Mouse (Mus musculus) ES-E14 (cell line): ENCODE results near the gene Dap.

Experiments
- CHD2 ChIP-seq: IDR thresholded peaks from 2 replicates; pipeline ENCODE4 v1.6.1; 2014; ENCODE audit warnings: mild to moderate bottlenecking, low read depth, low read length, inconsistent platforms
- HCFC1 ChIP-seq: IDR thresholded peaks from 2 replicates; pipeline ENCODE4 v1.6.1; 2012; ENCODE audit warnings: low read length, inconsistent platforms, borderline replicate concordance; ENCODE audit not compliant: insufficient read depth
- MAFK ChIP-seq: IDR thresholded peaks from 2 replicates; pipeline ENCODE4 v1.6.1; 2014; ENCODE audit warnings: mild to moderate bottlenecking, low read depth, low read length, inconsistent platforms; ENCODE audit not compliant: insufficient read depth
- ZC3H11A ChIP-seq: IDR thresholded peaks from 2 replicates; pipeline ENCODE4 v1.6.1; 2012; ENCODE audit warnings: low read depth, mild to moderate bottlenecking, inconsistent platforms, low read length, borderline replicate concordance
- ZNF384 ChIP-seq: IDR thresholded peaks from 2 replicates; pipeline ENCODE4 v1.6.1; 2012; ENCODE audit warnings: low read depth, low read length, inconsistent platforms

GRCm38 (mm10) chr15:31250027-31250426 is 25.9 kb downstream of the Dap start:
- TF ChIP-seq CHD2, result no peak
- no peak for TF ChIP-seq ZNF384
- TF ChIP-seq ZC3H11A, result no peak
- TF ChIP-seq MAFK, result no peak
- TF ChIP-seq HCFC1, result no peak
